Mouse (Mus musculus) thymus, postnatal 0 days (tissue): Measurements from ENCODE around the gene Prkg1. TPM values are rescaled to one million over a fixed set of nuclear protein-coding genes. Genes with fewer than 3 reads are reported as not detected.
"Not testable (repeated sequence)": the region's sequence is repeated elsewhere in the genome, so short reads cannot be mapped to it uniquely, and the experiment has no call there.

Experiments
- DNase-seq: peaks from one replicate; pipeline ENCODE4 v3.0.0-alpha.2; 2015; ENCODE audit warnings: low spot score
- polyA plus RNA-seq: library from polyadenylated mRNA; unstranded; fragments of >200 nt; fragmentation: Nextera tagmentation; extraction: Ambion mirVana; gene quantifications from 2 replicates; pipeline ENCODE4 v1.2.1, GENCODE M21; 2015

Gene Prkg1
- polyA plus RNA-seq, 1 experiment from 2014 or later: 0.27 TPM

- DNase-seq: no peak
These were observed 322.5 kb downstream of the Prkg1 start for GRCm38 (mm10) chr19:31442311-31442710.

DNA sequence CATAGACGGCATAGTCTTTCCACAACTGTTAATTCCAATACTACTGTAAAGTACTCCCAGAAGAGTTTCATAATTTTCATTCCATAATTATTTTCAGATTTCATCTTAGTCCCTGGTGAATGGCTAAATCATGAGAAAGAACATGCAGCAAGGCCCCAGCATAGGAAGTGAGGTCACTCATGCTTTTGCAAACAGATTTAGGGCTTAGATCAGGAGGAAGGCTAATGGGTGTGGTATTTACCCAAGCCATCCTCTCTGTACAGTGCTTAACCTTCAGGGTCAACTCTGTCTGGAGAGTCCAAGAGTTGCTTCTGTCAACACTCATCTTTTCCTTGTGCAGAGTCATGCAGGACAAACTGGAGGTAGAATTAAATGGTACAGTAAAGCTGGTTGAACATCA lies 331.4 kb downstream of the Prkg1 start:
- DNase-seq: no peak

DNA sequence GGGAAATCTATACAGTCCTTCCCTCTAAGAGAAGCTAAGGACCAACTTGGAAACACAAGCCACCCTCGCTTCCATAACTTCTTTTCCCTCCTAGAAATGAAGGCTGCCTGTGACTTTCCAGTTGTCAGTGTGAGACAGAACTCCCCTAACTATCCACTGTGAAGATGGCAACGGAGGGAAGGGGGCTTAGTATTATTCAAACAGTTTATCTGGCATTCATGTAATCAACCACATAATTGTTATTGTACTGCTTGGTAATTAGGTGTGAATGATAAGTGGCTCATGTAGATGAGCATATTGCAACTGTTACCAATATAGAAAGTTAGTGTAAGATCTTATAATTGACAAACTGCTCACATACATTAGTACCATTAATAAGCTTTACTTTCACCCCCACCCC lies 333.4 kb downstream of the Prkg1 start:
- no peak for DNase-seq

DNA sequence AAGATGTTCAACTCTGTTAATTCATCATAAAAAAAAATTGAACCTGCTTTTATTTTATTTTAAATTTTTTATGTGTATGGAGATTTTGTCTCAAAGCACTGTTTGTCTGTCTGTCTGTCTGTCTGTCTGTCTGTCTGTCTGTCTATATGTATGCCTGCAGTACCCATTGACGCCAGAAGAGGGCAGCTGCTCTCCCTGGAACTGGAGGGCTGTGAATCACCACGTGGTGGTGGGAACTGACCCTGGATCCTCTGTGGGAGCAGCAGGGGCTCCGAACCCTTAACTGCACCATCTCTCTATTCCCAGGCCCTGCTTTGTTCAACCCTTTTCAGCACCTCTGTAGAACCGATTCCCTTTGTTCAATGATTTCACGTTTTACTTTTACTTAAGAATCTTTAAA lies 338.7 kb downstream of the Prkg1 start:
- DNase-seq: peak; percentile 3

DNA sequence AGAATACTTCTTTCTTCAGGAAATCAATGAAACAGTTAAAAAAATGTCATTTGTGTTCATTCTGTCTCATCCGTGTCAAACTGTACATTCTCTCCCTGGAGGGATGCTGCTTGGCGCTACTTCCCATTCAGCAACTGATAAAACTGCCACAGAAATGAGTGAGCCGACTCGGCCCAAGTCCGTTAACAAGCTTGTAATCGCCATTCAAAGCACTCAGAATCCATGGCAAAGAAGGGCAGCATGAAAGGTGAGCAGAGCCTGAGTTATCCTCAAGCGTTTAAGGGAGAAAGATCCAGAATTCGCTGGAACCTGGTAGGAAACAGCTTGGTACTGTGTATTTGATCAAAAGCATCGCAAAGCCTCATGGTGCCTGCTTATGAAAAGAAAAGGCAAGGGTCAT lies 339.6 kb downstream of the Prkg1 start:
- DNase-seq: no peak

DNA sequence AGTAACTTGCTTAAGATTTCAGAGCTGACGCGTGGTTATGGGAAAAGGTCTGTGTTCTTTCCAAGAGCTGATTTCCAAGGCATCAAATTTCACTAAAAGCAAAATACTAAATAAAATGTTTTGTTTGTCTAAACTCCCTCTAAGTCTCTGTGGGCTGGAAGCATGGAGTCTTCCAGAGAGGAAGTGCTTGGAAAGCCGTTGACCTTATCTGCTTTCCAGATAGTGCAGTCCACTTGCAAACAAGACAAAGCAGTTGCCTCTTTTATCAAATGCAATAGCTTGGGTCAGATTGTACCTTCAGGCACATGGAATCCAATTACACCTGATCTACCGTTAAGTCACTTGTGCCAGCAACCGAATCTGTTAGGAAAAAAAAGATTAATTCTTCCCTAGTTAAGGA lies 340.5 kb downstream of the Prkg1 start:
- no peak for DNase-seq

DNA sequence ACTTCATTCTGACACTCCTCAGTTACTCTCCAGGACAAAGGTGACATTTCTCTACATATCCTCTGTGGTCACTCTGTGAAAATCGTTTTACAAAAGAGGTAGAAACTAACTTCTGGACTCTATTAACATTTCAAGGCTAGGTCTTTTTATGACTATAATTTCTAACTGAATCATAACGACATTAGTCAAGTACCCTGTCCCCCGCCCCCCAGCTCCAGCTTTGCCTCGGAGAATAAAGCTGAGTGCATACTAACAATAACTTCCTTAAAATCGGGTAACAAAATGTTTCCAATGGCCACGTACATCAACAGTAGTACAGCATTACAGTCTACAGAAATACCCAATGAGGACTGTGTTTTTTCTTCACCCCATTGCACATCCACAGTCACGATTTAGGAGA lies 351.3 kb downstream of the Prkg1 start:
- DNase-seq: no peak

- DNase-seq: no peak
These were observed 368.7 kb downstream of the Prkg1 start for GRCm38 (mm10) chr19:31396096-31396495.

- no peak for DNase-seq
These were observed 379.5 kb downstream of the Prkg1 start for GRCm38 (mm10) chr19:31385353-31385752.

DNA sequence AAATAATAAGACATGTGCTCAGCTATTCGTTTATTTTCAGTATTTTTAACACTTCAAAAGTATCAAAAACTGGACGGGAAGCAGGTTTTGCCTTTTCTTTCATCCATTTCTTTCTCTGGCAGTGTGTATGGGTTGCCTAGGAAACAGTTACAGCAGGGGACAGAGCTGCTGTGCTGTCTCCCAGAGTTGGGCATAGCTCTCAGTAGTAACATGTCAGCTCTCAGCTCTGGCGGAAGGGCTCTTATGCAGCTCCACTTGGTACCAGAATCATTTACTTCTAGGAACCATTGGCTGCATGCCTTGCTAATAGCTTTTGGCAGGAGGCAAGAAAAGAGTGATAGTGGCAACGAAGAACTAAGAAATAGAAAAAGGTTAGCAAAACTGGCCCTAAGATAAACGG lies 381.0 kb downstream of the Prkg1 start:
- no peak for DNase-seq

DNA sequence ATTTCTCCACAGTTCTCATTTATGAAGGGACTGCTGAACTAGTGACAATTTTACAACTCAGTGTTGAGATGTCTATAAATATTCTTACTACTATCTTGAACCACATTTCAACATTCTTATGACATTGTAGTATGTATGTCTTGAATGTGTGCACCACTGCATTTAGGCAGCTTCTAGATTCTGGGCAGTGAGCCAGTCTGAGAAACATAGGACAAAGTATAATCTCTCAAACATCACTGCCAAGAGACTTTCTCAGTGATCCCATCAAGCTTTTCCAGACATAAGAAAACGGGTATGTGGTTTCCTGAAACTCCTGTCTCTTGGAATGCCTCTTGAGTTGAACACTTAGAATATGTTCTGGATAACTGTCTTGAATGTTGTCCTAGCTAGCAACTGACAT lies 394.7 kb downstream of the Prkg1 start:
- no peak for DNase-seq

DNA sequence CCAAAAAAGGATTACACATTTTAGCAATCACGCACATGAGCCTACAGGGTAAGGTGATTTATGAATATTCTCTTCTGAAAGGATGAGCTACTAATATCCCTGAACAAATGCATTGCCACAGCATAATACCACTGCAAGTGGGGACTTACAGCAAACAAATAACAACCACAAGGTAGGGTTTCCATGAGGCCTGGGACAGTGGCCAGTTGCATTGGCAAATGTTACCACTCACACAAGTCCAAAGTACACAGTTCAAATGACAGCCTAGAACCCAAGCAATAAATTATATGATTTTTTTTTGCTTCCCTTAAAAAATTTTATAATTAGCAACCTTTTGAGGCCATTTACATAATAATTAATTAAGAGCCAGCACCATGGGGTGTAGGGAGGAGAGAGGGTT lies 395.7 kb downstream of the Prkg1 start:
- DNase-seq: no peak

DNA sequence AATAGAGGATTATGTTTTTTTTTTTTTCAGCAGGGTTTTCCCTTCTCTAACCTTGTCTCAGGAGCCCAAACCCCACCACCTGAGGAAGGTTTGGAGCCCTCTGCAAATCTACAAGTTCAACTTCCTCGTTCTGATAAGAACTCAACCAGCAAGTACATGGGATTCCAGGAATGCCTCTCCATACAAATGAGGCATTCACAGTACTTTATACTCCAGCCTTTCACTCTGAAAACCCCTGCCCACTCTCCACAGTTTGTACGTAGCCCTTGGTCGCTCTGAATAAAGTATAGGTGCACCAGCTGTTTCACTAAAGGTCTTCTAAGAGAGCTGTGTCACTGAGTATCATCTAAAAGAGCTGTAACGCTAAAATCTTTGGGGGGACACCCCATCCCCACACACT lies 402.8 kb downstream of the Prkg1 start:
- DNase-seq: no peak

DNA sequence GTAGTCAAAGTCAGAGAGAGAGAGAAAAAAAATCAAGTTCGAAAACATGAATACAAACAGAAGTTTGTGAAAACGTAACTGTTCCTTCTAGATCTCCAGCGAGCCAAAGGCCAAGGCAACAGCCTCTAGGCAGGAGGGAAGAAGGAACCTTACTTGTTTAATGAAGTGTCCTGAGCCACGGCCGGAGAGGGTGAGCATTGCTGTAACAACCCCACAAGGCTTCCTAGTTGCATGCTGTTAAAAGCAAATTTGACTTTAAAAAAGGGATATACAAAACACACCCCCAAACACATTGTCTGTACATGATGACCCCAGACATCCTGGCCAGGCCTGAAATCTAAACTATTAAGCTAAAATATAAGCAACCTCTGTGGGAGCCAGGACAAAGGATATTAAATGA lies 403.3 kb downstream of the Prkg1 start:
- DNase-seq: no peak

- no peak for DNase-seq
These were observed 403.7 kb downstream of the Prkg1 start for GRCm38 (mm10) chr19:31361161-31361560.

DNA sequence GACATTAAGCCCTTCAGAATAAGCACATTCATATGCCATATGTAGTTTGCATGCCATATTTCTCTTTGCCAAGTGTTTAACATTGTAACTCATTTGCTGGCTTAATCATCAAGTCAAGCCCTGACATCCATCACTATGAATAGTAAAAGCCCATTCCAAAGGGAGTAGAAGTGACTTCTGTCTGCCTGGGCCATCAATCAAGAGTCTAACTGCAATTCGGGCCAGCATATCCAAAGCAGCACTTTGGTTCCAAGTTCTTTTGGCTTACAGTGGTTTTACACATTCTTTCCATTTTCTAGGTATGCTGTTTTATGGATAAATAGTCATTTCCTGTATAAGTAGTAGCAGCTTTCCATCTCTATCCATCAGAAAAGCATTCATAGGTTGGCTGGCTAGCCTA lies 409.9 kb downstream of the Prkg1 start:
- no peak for DNase-seq

DNA sequence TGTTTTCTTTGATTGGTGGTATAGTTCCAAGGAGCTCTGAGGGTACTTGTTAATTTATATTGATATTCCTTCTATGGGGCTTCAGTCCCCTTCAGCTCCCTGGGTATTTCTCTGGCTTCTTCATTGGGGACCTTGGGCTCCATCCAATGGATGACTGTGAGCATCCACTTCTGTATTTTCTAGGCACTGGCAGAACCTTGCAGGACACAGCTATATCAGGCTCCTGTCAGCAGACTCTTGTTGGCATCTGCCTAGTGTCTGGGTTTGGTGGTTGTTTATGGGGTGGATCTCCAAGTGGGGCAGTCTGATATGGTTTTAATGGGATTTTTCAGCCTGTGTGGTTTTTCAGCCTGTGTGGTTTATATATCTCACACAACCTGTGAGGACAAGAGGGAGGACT lies 412.0 kb downstream of the Prkg1 start:
- DNase-seq: not testable (repeated sequence)

- no peak for DNase-seq
These were observed 413.0 kb downstream of the Prkg1 start for GRCm38 (mm10) chr19:31351796-31352195.

DNA sequence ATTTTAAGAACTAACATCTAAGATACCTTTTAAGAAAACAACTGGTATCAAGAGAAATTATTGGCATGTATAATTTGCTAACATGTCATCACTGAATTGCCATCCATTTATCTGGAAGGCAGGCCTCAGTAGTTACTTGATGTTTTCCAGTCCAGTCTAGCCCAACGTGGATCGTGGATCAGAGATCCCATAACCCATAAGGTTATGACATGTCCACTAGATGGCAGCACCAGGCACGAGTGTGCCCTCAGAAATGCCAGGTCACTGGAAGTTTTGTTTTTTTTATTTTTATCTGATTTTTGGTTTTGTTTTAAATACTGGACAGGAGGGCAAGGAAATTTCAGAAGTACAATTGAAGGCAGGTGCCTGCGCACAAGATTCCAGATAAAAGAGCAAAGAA lies 422.7 kb downstream of the Prkg1 start:
- DNase-seq: peak; percentile 53

DNA sequence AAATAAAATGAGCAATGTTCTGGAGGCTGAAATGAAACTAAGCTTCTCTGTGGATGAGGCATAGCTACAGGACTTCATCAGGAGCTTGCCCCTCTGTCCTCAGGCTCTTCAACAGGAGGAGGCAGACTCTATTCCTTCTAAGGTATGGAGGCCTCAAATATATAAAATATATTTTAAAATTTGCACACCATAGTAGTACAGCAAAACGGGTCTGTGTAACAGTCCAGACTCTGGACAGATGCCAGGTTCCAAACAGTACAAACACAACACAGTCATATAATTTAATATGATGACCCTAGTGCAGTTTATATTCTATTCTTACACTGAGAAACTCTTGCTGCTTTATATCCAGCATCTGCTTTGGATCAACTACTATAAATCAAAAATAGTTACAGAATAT lies 423.9 kb downstream of the Prkg1 start:
- no peak for DNase-seq

- DNase-seq: no peak
These were observed 426.3 kb downstream of the Prkg1 start for GRCm38 (mm10) chr19:31338355-31339101.

- peak; percentile 58 for DNase-seq
These were observed 427.0 kb downstream of the Prkg1 start for GRCm38 (mm10) chr19:31337863-31338217.

DNA sequence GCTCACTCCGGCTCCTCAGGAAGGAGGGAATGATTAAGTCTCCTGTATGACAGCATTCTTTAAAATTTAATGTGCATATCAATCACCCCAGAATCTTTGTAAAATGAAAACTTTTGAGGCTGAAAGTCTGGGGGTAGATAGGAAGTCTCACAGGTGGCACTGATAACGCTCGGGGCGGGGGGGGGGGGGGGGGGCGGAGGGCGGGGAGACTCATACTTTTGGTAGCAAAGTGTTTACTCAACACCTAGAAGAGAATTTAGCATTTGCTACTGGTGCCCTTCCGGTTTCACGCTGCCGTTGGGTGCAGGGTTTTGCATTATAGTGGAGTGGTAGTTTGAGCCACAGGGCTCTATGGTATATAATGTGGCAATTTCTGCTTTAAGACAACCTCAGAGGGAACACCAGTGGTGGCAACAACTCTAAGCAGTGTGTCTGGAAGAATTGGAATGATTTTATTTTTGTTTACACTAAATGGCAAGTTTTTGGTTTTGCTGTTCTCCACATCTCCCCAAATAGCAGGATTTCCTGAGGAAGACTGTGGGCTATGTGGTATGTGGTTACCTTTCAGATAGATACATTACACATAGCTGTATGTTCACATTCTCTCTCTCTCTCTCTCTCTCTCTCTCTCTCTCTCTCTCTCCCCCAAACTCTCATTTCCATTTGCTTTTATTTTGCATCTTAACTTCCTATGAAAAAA lies 427.5 kb downstream of the Prkg1 start:
- peak; percentile 69 for DNase-seq
